14 mouse cellular contexts compared by ENCODE assay signal in genomic region chr11:94704020-94704419, GRCm38 (mm10). TPM values are rescaled to one million over a fixed set of nuclear protein-coding genes. Genes with fewer than 3 reads are reported as not detected.
A peak's percentile ranks its signal among the peaks of the same experiment; 100 is the strongest.
DNase-seq lines count a peak whose midpoint lies in the region; ATAC-seq and TF ChIP-seq lines count a peak whose summit lies in the region.
"Had no signal": no experiment of that assay in that cellular context is flagged by ENCODE, and none has a peak within 500 bp of the region (broad histone marks: within the 10 kb centered on the region; RNA-seq: fewer than 3 reads in every experiment).

No protein-coding gene starts in this region.

- H3K27me3 ChIP-seq in heart, postnatal 0 days (ENCODE audit: control insufficient read depth, insufficient read depth, low read length) = 0 out of 2 replicates have a peak, but pooled peaks cover 4% of the 10 kb centered on the region
- H3K27me3 ChIP-seq in lung, embryonic 16.5 days (ENCODE audit: control insufficient read depth, insufficient read depth, low read depth, low read length) = peaks cover 4% of the 10 kb centered on the region; the same call in 1 of the 2 replicates
- H3K27me3 ChIP-seq in stomach, postnatal 0 days (ENCODE audit: control insufficient read depth, insufficient read depth, low read length) = no peaks in the 10 kb centered on the region
- H3K27me3 ChIP-seq: hindbrain, embryonic 15.5 days had no signal

- 48% methylated on average over 7 of the region's 7 CpGs for WGBS in heart, postnatal 0 days
- 27% methylated on average over 7 of the region's 7 CpGs for WGBS in lung, embryonic 16.5 days
- 47% methylated on average over 7 of the region's 7 CpGs for WGBS in stomach, postnatal 0 days

- 0 out of 2 replicates have a peak, but pooled peaks have one; percentile 9 for TF ChIP-seq CTCF in heart, postnatal 0 days (IDR thresholded peaks at IDR 0.05; ENCODE audit: low read depth)
- peak; percentile 51 for TF ChIP-seq CTCF in stomach, postnatal 0 days (IDR thresholded peaks at IDR 0.05; ENCODE audit: low read depth)

- no peak overlapping the region for H3K9ac ChIP-seq in heart, postnatal 0 days (replicated peaks; ENCODE audit: low read depth, low read length)
- H3K9ac ChIP-seq in lung, embryonic 16.5 days (ENCODE audit: low read length) = no peak overlapping the region
- H3K9ac ChIP-seq in stomach, postnatal 0 days (ENCODE audit: low read length) = no peak overlapping the region
- H3K9ac ChIP-seq: hindbrain, embryonic 15.5 days had no signal

- no peaks in the 10 kb centered on the region for H3K36me3 ChIP-seq in heart, postnatal 0 days (replicated peaks; ENCODE audit: control insufficient read depth, insufficient read depth, low read length)
- no peaks in the 10 kb centered on the region for H3K36me3 ChIP-seq in lung, embryonic 16.5 days (ENCODE audit: control insufficient read depth, insufficient read depth, low read length)
- no peaks in the 10 kb centered on the region for H3K36me3 ChIP-seq in stomach, postnatal 0 days (ENCODE audit: control insufficient read depth, insufficient read depth, low read length)
- H3K36me3 ChIP-seq: hindbrain, embryonic 15.5 days had no signal

- TF ChIP-seq EP300 in heart, postnatal 0 days (IDR thresholded peaks at IDR 0.05; ENCODE audit: low read depth) = no peak
- TF ChIP-seq EP300 in stomach, postnatal 0 days (optimal IDR thresholded peaks at IDR 0.05) = no peak

- no peaks in the 10 kb centered on the region for H3K4me1 ChIP-seq in heart, postnatal 0 days (ENCODE audit: control insufficient read depth, insufficient read depth)
- H3K4me1 ChIP-seq in lung, embryonic 16.5 days (replicated peaks; ENCODE audit: control insufficient read depth, insufficient read depth, low read length) = peaks cover 8% of the 10 kb centered on the region; the same call in 1 of the 2 replicates
- H3K4me1 ChIP-seq in stomach, postnatal 0 days (replicated peaks; ENCODE audit: control insufficient read depth, insufficient read depth) = no peaks in the 10 kb centered on the region

- no peak overlapping the region for H3K4me2 ChIP-seq in heart, postnatal 0 days (ENCODE audit: low read depth, low read length)
- H3K4me2 ChIP-seq in lung, embryonic 16.5 days (ENCODE audit: low read depth, low read length) = no peak overlapping the region
- H3K4me2 ChIP-seq in stomach, postnatal 0 days (replicated peaks; ENCODE audit: low read depth) = no peak overlapping the region
- H3K4me2 ChIP-seq: hindbrain, embryonic 15.5 days had no signal

- H3K4me3 ChIP-seq in heart, postnatal 0 days (ENCODE audit: low read depth, low read length) = no peak overlapping the region
- H3K4me3 ChIP-seq in lung, embryonic 16.5 days (ENCODE audit: low read length) = no peak overlapping the region
- no peak overlapping the region for H3K4me3 ChIP-seq in stomach, postnatal 0 days (ENCODE audit: low read depth, low read length)
- H3K4me3 ChIP-seq: hindbrain, embryonic 15.5 days had no signal

- no peak for DNase-seq in heart, postnatal 0 days (ENCODE audit: low spot score)
- no peak for DNase-seq in heart, adult 18-20 months
- DNase-seq in lung, postnatal 25 days (ENCODE audit: low spot score) = no peak
- DNase-seq in T-cell, adult 2 months (ENCODE audit: low spot score) = peak; percentile 53
- no peak for DNase-seq in stomach, postnatal 0 days (ENCODE audit: low spot score)
- no peak for DNase-seq in gastrocnemius, adult 8-10 months (ENCODE audit: low spot score in 2 of 2)
- no peak for DNase-seq in layer of hippocampus, postnatal 36 days
- DNase-seq: spleen, adult 18-20 months had no signal

- ATAC-seq in heart, postnatal 0 days (ENCODE audit: insufficient read depth, low read depth) = no peak
- peak; percentile 53 for ATAC-seq in lung, embryonic 16.5 days (ENCODE audit: low read depth)
- no peak for ATAC-seq in stomach, postnatal 0 days (ENCODE audit: low FRiP score, low TSS enrichment)

- no peak overlapping the region for H3K27ac ChIP-seq in heart, postnatal 0 days (ENCODE audit: low read depth)
- H3K27ac ChIP-seq in lung, embryonic 16.5 days (ENCODE audit: low read length) = peak overlapping the region; percentile 69
- H3K27ac ChIP-seq in stomach, postnatal 0 days (replicated peaks) = no peak overlapping the region
- H3K27ac ChIP-seq: hindbrain, embryonic 15.5 days had no signal

- H3K9me3 ChIP-seq in heart, postnatal 0 days (replicated peaks; ENCODE audit: control insufficient read depth, low read length) = no peaks in the 10 kb centered on the region
- H3K9me3 ChIP-seq in lung, embryonic 16.5 days (ENCODE audit: control insufficient read depth, low read length) = no peaks in the 10 kb centered on the region
- H3K9me3 ChIP-seq in stomach, postnatal 0 days (ENCODE audit: control insufficient read depth, low read length) = no peaks in the 10 kb centered on the region
- H3K9me3 ChIP-seq: hindbrain, embryonic 15.5 days had no signal

RNA-seq across cellular contexts. Expression of gene Gm11541, which starts 0.3 kb away (rescaled TPM):
- not detected in 2 replicates for total RNA-seq in heart, postnatal 0 days (2014; rRNA removed; ENCODE audit: low replicate concordance)
- polyA plus RNA-seq in heart, postnatal 0 days (2015; fragmentation: Nextera tagmentation; extraction: Ambion mirVana) = 0.08 and 0.11 TPM in 2 replicates
- not detected for total RNA-seq in heart, adult 18-20 months (2021)
- polyA plus RNA-seq in lung, embryonic 16.5 days (2015; fragmentation: Nextera tagmentation; extraction: Ambion mirVana) = 0.82 and 0.95 TPM in 2 replicates
- 0.11 and 0.15 TPM in 2 replicates for polyA plus RNA-seq in stomach, postnatal 0 days (2015; fragmentation: Nextera tagmentation; extraction: Ambion mirVana)
- not detected for total RNA-seq in gastrocnemius, adult 8-10 months (2022)
- total RNA-seq in layer of hippocampus, postnatal 36 days (2021) = not detected
- total RNA-seq: adrenal gland, adult 18-20 months; heart, adult 8-10 months; layer of hippocampus, postnatal 25 days; liver, adult 2 months had no signal
- polyA plus RNA-seq: liver, adult 2 months had no signal

RNA-seq across cellular contexts. Expression of gene Xylt2, which starts 26.7 kb away (rescaled TPM):
- total RNA-seq in heart, postnatal 0 days (2014; rRNA removed; ENCODE audit: low replicate concordance) = 23.3 and 25.4 TPM in 2 replicates
- polyA plus RNA-seq in heart, postnatal 0 days (2015; fragmentation: Nextera tagmentation; extraction: Ambion mirVana) = 7.0 and 7.5 TPM in 2 replicates
- 1 to 10 TPM; 6.1 to 6.9 TPM for total RNA-seq in heart, adult 18-20 months (2021)
- polyA plus RNA-seq in lung, embryonic 16.5 days (2015; fragmentation: Nextera tagmentation; extraction: Ambion mirVana) = 15.1 and 17.5 TPM in 2 replicates
- polyA plus RNA-seq in stomach, postnatal 0 days (2015; fragmentation: Nextera tagmentation; extraction: Ambion mirVana) = 8.4 and 8.6 TPM in 2 replicates
- 1 to 10 TPM; 2.3 to 4.3 (median 3.7) TPM for total RNA-seq in gastrocnemius, adult 8-10 months (2022)
- 10 to 100 TPM; 23.0 to 26.1 TPM for total RNA-seq in layer of hippocampus, postnatal 36 days (2021)

RNA-seq across cellular contexts. Expression of gene Cdc34b, which starts 37.6 kb away (rescaled TPM):
- not detected in 2 replicates for total RNA-seq in heart, postnatal 0 days (2014; rRNA removed; ENCODE audit: low replicate concordance)
- polyA plus RNA-seq in heart, postnatal 0 days (2015; fragmentation: Nextera tagmentation; extraction: Ambion mirVana) = 0.12 TPM in 1 of 2 replicates, not detected in the other
- total RNA-seq in heart, adult 18-20 months (2021) = 1 to 10 TPM in 1 of 2 experiments, under 1 TPM in 1; 0.98 to 1.1 TPM
- 0.46 TPM in 1 of 2 replicates, not detected in the other for polyA plus RNA-seq in lung, embryonic 16.5 days (2015; fragmentation: Nextera tagmentation; extraction: Ambion mirVana)
- not detected in 2 replicates for polyA plus RNA-seq in stomach, postnatal 0 days (2015; fragmentation: Nextera tagmentation; extraction: Ambion mirVana)
- 1 to 10 TPM in 3 of 4 experiments, under 1 TPM in 1; 0.63 to 1.6 (median 1.1) TPM for total RNA-seq in gastrocnemius, adult 8-10 months (2022)
- total RNA-seq in layer of hippocampus, postnatal 36 days (2021) = under 1 TPM in 1 of 2 experiments, not detected in 1; 0.53 TPM
- total RNA-seq: liver, adult 2 months had no signal
- polyA plus RNA-seq: hindbrain, embryonic 15.5 days had no signal

RNA-seq across cellular contexts. Expression of gene Eme1, which starts 50.3 kb away (rescaled TPM):
- total RNA-seq in heart, postnatal 0 days (2014; rRNA removed; ENCODE audit: low replicate concordance) = 5.9 and 7.6 TPM in 2 replicates
- polyA plus RNA-seq in heart, postnatal 0 days (2015; fragmentation: Nextera tagmentation; extraction: Ambion mirVana) = 2.4 and 3.4 TPM in 2 replicates
- under 1 TPM; 0.10 to 0.23 TPM for total RNA-seq in heart, adult 18-20 months (2021)
- 20.2 and 21.4 TPM in 2 replicates for polyA plus RNA-seq in lung, embryonic 16.5 days (2015; fragmentation: Nextera tagmentation; extraction: Ambion mirVana)
- 2.7 and 3.4 TPM in 2 replicates for polyA plus RNA-seq in stomach, postnatal 0 days (2015; fragmentation: Nextera tagmentation; extraction: Ambion mirVana)
- total RNA-seq in gastrocnemius, adult 8-10 months (2022) = not detected
- total RNA-seq in layer of hippocampus, postnatal 36 days (2021) = not detected
- polyA plus RNA-seq: liver, adult 2 months had no signal

RNA-seq across cellular contexts. Expression of gene Mrpl27, which starts 50.5 kb away (rescaled TPM):
- total RNA-seq in heart, postnatal 0 days (2014; rRNA removed; ENCODE audit: low replicate concordance) = 45.2 and 63.8 TPM in 2 replicates
- polyA plus RNA-seq in heart, postnatal 0 days (2015; fragmentation: Nextera tagmentation; extraction: Ambion mirVana) = 167 and 170 TPM in 2 replicates
- 10 to 100 TPM; 60.9 to 62.7 TPM for total RNA-seq in heart, adult 18-20 months (2021)
- polyA plus RNA-seq in lung, embryonic 16.5 days (2015; fragmentation: Nextera tagmentation; extraction: Ambion mirVana) = 137 and 140 TPM in 2 replicates
- polyA plus RNA-seq in stomach, postnatal 0 days (2015; fragmentation: Nextera tagmentation; extraction: Ambion mirVana) = 123 and 124 TPM in 2 replicates
- total RNA-seq in gastrocnemius, adult 8-10 months (2022) = 10 to 100 TPM; 43.5 to 48.0 (median 45.8) TPM
- total RNA-seq in layer of hippocampus, postnatal 36 days (2021) = 10 to 100 TPM; 67.1 to 68.9 TPM
